Mouse (Mus musculus) olfactory bulb, adult 2 months (tissue): ENCODE results near the gene Rasgrp2.

Experiments
- CTCF ChIP-seq: fragments of 200-500 bp; IDR thresholded peaks from 2 replicates; pipeline ENCODE4 v1.5.1; 2012; ENCODE audit warnings: low read depth, mild to moderate bottlenecking, low read length, moderate library complexity; ENCODE audit not compliant: insufficient read depth
- POLR2A ChIP-seq: fragments of 200-500 bp; IDR thresholded peaks from 2 replicates; pipeline ENCODE4 v1.6.1; 2012; ENCODE audit warnings: mild to moderate bottlenecking, low read depth, low read length, moderate library complexity; ENCODE audit not compliant: insufficient read depth

- TF ChIP-seq POLR2A (no peak), CTCF (no peak)
Measured at GRCm38 (mm10) chr19:6424137-6424881, 25.2 kb downstream of the Rasgrp2 start.
